Mouse (Mus musculus): ENCODE data around the gene Polr3h. TPM values are rescaled to one million over a fixed set of nuclear protein-coding genes. Genes with fewer than 3 reads are reported as not detected.

The Polr3h gene
- polyA plus RNA-seq, 1 experiment, result 52.6 TPM

DNA sequence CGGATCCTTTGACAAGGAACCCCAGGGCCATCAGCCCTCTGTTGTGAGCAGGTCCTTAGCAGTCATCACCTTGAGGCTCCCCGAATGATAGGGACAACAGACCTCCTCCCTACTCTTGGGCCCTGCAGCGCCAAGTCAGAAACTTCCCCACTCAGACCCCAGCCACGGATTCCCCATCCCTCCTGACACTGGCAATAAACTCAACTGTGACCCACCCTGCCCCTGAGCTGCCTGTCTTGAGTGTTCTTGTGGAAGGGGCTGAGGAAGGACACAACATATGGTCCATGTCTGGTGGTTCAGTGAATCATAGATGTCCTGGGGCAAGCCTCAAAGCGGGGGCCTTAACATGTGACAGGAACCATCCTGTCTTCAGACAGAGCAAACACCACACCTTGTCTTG, 24.7 kb upstream of the Polr3h start:
- peaks cover 54% of the 10 kb centered on the region for H3K36me3 ChIP-seq (replicated peaks; ENCODE audit: low read length)

GRCm38 (mm10) chr15:81949476-81950131, 23.6 kb upstream of the Polr3h start:
- peaks cover 43% of the 10 kb centered on the region for H3K36me3 ChIP-seq (replicated peaks; ENCODE audit: low read length)
- peaks cover 6% of the 10 kb centered on the region; the same call in 1 of the 2 replicates for H3K9me3 ChIP-seq
- H3K4me1 ChIP-seq, result peaks cover 22% of the 10 kb centered on the region
- TF ChIP-seq FLI1 (IDR thresholded peaks at IDR 0.05; ENCODE audit: low read length) (no peak), GATA1 (IDR thresholded peaks at IDR 0.05; ENCODE audit: borderline replicate concordance, low read length) (no peak)
- no peak overlapping the region for H3K4me3 ChIP-seq (replicated peaks)
- peaks cover 15% of the 10 kb centered on the region for H3K27me3 ChIP-seq (replicated peaks)

More for the DNA sequence above, 24.7 kb upstream of the Polr3h start:
- TF ChIP-seq GATA1 (IDR thresholded peaks at IDR 0.05; ENCODE audit: borderline replicate concordance, low read length) (no peak), FLI1 (IDR thresholded peaks at IDR 0.05; ENCODE audit: low read length) (no peak)
- Histone ChIP-seq H3K9me3 (peaks cover 6% of the 10 kb centered on the region; the same call in 1 of the 2 replicates), H3K27me3 (replicated peaks) (peaks cover 12% of the 10 kb centered on the region), H3K4me1 (peaks cover 22% of the 10 kb centered on the region), H3K4me3 (replicated peaks) (no peak overlapping the region)

DNA sequence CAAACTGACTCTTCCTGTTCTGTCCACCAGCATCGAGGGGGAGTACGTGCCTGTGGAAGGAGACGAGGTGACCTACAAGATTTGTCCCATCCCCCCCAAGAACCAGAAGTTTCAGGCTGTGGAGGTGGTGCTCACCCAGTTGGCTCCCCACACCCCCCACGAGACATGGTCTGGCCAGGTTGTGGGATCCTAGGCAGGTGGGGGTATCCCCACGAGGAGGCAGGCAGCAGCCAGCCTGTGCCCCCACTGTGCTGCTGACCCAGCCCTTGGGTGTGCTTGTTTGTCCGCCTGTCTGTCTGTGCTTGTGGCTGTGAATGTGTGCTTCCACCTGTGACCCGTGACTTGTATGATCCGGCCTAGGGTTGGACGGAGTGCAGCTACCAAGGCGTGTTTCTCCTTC, 23.0 kb upstream of the Polr3h start:
- TF ChIP-seq GATA1 (IDR thresholded peaks at IDR 0.05; ENCODE audit: borderline replicate concordance, low read length) (no peak), FLI1 (IDR thresholded peaks at IDR 0.05; ENCODE audit: low read length) (no peak)
- H3K27me3 ChIP-seq (replicated peaks), result peaks cover 15% of the 10 kb centered on the region
- H3K9me3 ChIP-seq, result peaks cover 6% of the 10 kb centered on the region; the same call in 1 of the 2 replicates
- peaks cover 22% of the 10 kb centered on the region for H3K4me1 ChIP-seq
- no peak overlapping the region for H3K4me3 ChIP-seq (replicated peaks)
- peaks cover 37% of the 10 kb centered on the region for H3K36me3 ChIP-seq (replicated peaks; ENCODE audit: low read length)

DNA sequence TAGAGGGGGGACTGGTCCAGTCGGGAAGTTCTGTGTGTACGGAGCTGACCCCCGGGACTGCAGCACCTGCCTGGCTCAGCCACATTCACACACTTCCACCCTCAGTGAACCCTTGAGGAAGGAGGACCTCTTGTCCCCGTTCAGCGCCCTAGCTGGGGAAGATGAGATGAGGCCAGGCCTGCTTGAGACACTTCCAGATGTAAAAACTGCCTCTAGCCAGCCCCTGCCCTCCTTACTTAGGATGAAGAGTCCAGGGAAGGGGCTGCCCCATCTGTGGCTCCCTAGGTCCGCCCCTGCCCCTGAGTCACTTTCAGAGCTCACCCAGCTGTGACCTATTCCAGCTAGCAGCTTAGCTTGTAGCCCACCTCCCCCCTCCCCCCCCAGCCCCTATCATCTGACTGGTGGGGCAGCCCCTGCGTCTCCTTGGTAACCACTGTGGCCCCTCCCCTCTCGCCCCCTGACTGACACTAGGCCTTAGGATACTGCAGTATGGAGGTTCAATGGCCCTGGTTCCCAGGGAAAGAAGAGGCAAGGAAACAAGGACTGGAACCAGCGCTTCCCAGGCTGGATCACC, 17.2 kb upstream of the Polr3h start:
- Histone ChIP-seq H3K9me3 (peaks cover 6% of the 10 kb centered on the region; the same call in 1 of the 2 replicates), H3K36me3 (replicated peaks; ENCODE audit: low read length) (no peaks in the 10 kb centered on the region), H3K4me1 (peaks cover 35% of the 10 kb centered on the region), H3K27me3 (replicated peaks) (peaks cover 13% of the 10 kb centered on the region), H3K4me3 (replicated peaks) (no peak overlapping the region)
- TF ChIP-seq GATA1 (IDR thresholded peaks at IDR 0.05; ENCODE audit: borderline replicate concordance, low read length) (no peak), FLI1 (IDR thresholded peaks at IDR 0.05; ENCODE audit: low read length) (no peak)

DNA sequence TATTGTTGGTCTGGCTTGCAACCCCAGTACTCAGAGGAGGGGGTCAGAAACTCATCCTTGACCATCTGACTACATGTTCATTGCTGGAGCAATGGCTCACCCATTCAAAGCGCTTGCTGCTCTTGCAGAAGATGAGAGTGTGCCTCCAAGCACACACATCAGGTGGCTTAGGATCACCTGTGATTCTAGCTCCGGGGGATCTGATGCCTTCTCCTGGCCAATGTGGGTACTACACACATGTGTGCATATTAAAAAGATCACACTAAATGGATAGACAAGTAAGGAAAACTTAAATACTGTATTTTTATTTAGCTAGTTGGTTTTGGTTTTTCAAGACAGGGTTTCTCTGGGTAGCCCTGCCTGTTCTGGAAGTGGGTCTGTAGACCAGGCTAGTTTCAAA, 15.0 kb upstream of the Polr3h start:
- H3K4me1 ChIP-seq, result peaks cover 51% of the 10 kb centered on the region
- peaks cover 26% of the 10 kb centered on the region for H3K27me3 ChIP-seq (replicated peaks)
- TF ChIP-seq GATA1 (IDR thresholded peaks at IDR 0.05; ENCODE audit: borderline replicate concordance, low read length) (no peak), FLI1 (IDR thresholded peaks at IDR 0.05; ENCODE audit: low read length) (no peak)
- H3K36me3 ChIP-seq (replicated peaks; ENCODE audit: low read length), result no peaks in the 10 kb centered on the region
- no peak overlapping the region for H3K4me3 ChIP-seq (replicated peaks)
- H3K9me3 ChIP-seq, result no peaks in the 10 kb centered on the region

- no peaks in the 10 kb centered on the region for H3K9me3 ChIP-seq
- H3K4me1 ChIP-seq, result peaks cover 58% of the 10 kb centered on the region
- peaks cover 26% of the 10 kb centered on the region for H3K27me3 ChIP-seq (replicated peaks)
Observed at GRCm38 (mm10) chr15:81940219-81940618, 14.2 kb upstream of the Polr3h start.

DNA sequence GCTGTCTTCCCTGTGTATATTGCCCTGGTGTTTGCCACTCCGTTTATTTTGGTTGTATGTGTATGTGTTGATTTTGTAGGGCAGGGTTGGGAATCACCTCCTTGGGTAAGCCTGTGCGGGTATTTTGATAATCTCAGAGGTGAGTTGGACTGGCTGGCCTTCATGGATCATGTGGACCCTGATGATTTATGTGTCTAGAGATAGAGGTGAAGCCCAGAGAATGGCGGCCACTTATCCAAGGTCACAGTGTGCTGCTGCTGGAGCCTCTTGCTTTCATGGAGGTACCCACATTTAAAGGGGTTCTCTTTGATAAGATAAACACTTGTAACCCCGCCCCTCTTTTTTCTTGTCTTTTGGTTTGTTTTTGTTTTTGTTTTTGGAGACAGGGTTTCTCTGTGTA, 13.7 kb upstream of the Polr3h start:
- TF ChIP-seq FLI1 (IDR thresholded peaks at IDR 0.05; ENCODE audit: low read length), result no peak
- Histone ChIP-seq H3K4me1 (peaks cover 58% of the 10 kb centered on the region), H3K9me3 (no peaks in the 10 kb centered on the region), H3K4me3 (replicated peaks) (no peak overlapping the region), H3K36me3 (replicated peaks; ENCODE audit: low read length) (no peaks in the 10 kb centered on the region), H3K27me3 (replicated peaks) (peaks cover 25% of the 10 kb centered on the region)

More at GRCm38 (mm10) chr15:81940219-81940618, 14.2 kb upstream of the Polr3h start:
- TF ChIP-seq FLI1 (IDR thresholded peaks at IDR 0.05; ENCODE audit: low read length), result no peak
- no peak for TF ChIP-seq GATA1 (IDR thresholded peaks at IDR 0.05; ENCODE audit: borderline replicate concordance, low read length)
- Histone ChIP-seq H3K36me3 (replicated peaks; ENCODE audit: low read length) (no peaks in the 10 kb centered on the region), H3K4me3 (replicated peaks) (no peak overlapping the region)

DNA sequence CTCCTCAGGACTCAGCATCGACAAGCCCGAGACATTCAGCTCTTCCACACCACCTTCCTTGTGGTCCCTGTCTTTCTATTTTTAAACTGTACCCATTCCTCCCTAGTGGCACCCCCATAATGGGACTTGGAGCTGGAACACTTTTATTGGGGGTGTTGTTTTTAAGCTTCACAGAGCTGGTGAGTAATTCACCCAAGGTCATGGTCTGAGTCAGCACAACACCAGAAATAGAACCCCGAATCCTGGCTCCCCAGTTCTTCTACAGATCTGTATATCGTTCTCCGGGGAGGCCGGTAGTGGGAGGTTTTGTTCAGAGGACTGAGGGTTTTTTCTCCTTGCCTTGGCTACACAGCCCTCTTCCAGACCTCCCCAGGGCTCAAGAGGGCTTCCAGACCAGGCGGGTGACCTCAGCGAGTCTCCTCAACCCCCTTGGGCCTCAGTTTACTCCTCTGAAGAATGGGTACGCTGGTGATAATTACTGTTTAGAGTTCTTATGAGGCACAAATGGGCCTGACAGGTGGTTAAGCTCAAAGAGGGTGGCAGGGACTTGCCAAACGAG, 13.2 kb upstream of the Polr3h start:
- Histone ChIP-seq H3K9me3 (no peaks in the 10 kb centered on the region), H3K27me3 (replicated peaks) (peaks cover 24% of the 10 kb centered on the region), H3K36me3 (replicated peaks; ENCODE audit: low read length) (no peaks in the 10 kb centered on the region), H3K4me3 (replicated peaks) (no peak overlapping the region), H3K4me1 (peaks cover 61% of the 10 kb centered on the region)
- TF ChIP-seq FLI1 (IDR thresholded peaks at IDR 0.05; ENCODE audit: low read length), result no peak
- no peak for TF ChIP-seq GATA1 (IDR thresholded peaks at IDR 0.05; ENCODE audit: borderline replicate concordance, low read length)

DNA sequence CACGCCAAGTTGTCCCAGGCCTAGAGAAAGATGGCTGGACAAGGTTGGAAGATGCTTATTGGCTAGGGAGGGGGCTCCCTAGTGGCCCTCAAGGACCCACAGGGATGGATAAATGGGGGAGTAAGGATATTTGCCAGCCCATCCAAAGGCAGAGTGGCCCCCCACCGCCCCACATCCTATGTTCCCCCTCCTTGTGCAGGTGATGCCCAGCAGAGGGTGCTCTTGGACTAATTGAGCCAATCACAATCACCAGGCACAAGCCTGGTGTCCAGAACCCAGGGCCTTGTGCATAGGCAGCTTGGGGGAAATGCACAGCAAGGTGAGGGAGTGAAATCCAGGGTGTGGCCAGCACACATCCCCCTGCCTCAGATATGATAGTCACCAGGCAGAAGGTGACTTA, 12.2 kb upstream of the Polr3h start:
- H3K9me3 ChIP-seq, result no peaks in the 10 kb centered on the region
- peaks cover 20% of the 10 kb centered on the region for H3K27me3 ChIP-seq (replicated peaks)
- no peaks in the 10 kb centered on the region for H3K36me3 ChIP-seq (replicated peaks; ENCODE audit: low read length)
- H3K4me3 ChIP-seq (replicated peaks), result no peak overlapping the region
- TF ChIP-seq GATA1 (IDR thresholded peaks at IDR 0.05; ENCODE audit: borderline replicate concordance, low read length) (no peak), FLI1 (IDR thresholded peaks at IDR 0.05; ENCODE audit: low read length) (no peak)
- H3K4me1 ChIP-seq, result peaks cover 67% of the 10 kb centered on the region

All from megakaryocyte, embryonic 14.5 days (primary cell).